24 mouse cellular contexts compared by ENCODE assay signal in genomic region chr10:45017851-45018250, GRCm38 (mm10). TPM values are rescaled to one million over a fixed set of nuclear protein-coding genes. Genes with fewer than 3 reads are reported as not detected.
DNase-seq lines count a peak whose midpoint lies in the region; ATAC-seq and TF ChIP-seq lines count a peak whose summit lies in the region.
"Had no signal": no experiment of that assay in that cellular context is flagged by ENCODE, and none has a peak within 500 bp of the region (broad histone marks: within the 10 kb centered on the region; RNA-seq: fewer than 3 reads in every experiment).

No protein-coding gene starts in this region.

- peak overlapping the region; percentile 35 for H3K4me3 ChIP-seq in kidney, adult 2 months (ENCODE audit: insufficient read depth, low read depth, low read length)
- H3K4me3 ChIP-seq in kidney, embryonic 16.5 days (ENCODE audit: low read length), result no peak overlapping the region
- H3K4me3 ChIP-seq in CH12.LX (replicated peaks in 1 of 3; ENCODE audit: low read depth in 2 of 3, low read length in 2 of 3, poor library complexity in 1 of 3), result no peak overlapping the region
- H3K4me3 ChIP-seq in intestine, embryonic 16.5 days (ENCODE audit: low read length), result no peak overlapping the region
- no peak overlapping the region for H3K4me3 ChIP-seq in liver, embryonic 14.5 days (ENCODE audit: insufficient read depth in 1 of 2, low read depth in 2 of 2, low read length in 2 of 2)
- no peak overlapping the region for H3K4me3 ChIP-seq in midbrain, embryonic 15.5 days
- H3K4me3 ChIP-seq: embryonic facial prominence, embryonic 15.5 days; forebrain, embryonic 10.5 days; heart, adult 2 months; hindbrain, embryonic 15.5 days; limb, embryonic 12.5 days; neural tube, embryonic 12.5 days had no signal

- no peak for TF ChIP-seq EP300 in CH12.LX (IDR thresholded peaks at IDR 0.05; ENCODE audit: low read length)
- no peak for TF ChIP-seq EP300 in liver, embryonic 14.5 days (IDR thresholded peaks at IDR 0.05; ENCODE audit: low read depth)

- in situ Hi-C loops in CH12.LX (cut with MboI; ENCODE audit: low pct_ligation_motif_present, low pct_unique_long_range_greater_than_20kb, low sequenced_read_pairs), result loop anchor here (25.0 kb wide), 1 partner anchor 256 kb away; no protein-coding TSS in a partner anchor

- DNase-seq in kidney, adult 2 months, result peak; percentile 70
- DNase-seq in CH12.LX (ENCODE audit: extremely low read depth), result no peak
- DNase-seq in liver, embryonic 14.5 days (ENCODE audit: low read depth in 3 of 3, low spot score in 3 of 3), result no peak
- no peak for DNase-seq in layer of hippocampus, postnatal 25 days (ENCODE audit: extremely low spot score in 1 of 2, low spot score in 1 of 2)
- DNase-seq in left cerebral cortex, postnatal 36 days (ENCODE audit: low spot score in 2 of 2), result no peak
- DNase-seq: adrenal gland, postnatal 10 days; B cell, adult 2 months; cerebellum, adult 11 months; cerebellum, postnatal 25 days; gastrocnemius, postnatal 10 days; heart, adult 2 months; heart, postnatal 36 days; thymus, postnatal 25 days had no signal

- TF ChIP-seq POLR2A in kidney, adult 2 months (IDR thresholded peaks at IDR 0.05; ENCODE audit: low read depth, low read length), result no peak
- TF ChIP-seq POLR2A in CH12.LX (IDR thresholded peaks at IDR 0.05; ENCODE audit: low read depth, low read length), result no peak

- H3K79me2 ChIP-seq in CH12.LX (replicated peaks; ENCODE audit: control insufficient read depth, extremely low read depth, insufficient read depth, poor library complexity, severe bottlenecking), result no peaks in the 10 kb centered on the region

- 0 out of 2 replicates have a peak, but pooled peaks cover 4% of the 10 kb centered on the region for H3K9me3 ChIP-seq in kidney, embryonic 16.5 days (ENCODE audit: low read length)
- no peaks in the 10 kb centered on the region for H3K9me3 ChIP-seq in CH12.LX (replicated peaks; ENCODE audit: low read length)
- no peaks in the 10 kb centered on the region for H3K9me3 ChIP-seq in intestine, embryonic 16.5 days (ENCODE audit: control insufficient read depth, low read length)
- no peaks in the 10 kb centered on the region for H3K9me3 ChIP-seq in liver, embryonic 14.5 days (ENCODE audit: control insufficient read depth, low read length)
- no peaks in the 10 kb centered on the region for H3K9me3 ChIP-seq in midbrain, embryonic 15.5 days
- H3K9me3 ChIP-seq: embryonic facial prominence, embryonic 15.5 days; hindbrain, embryonic 15.5 days; limb, embryonic 12.5 days; neural tube, embryonic 12.5 days had no signal

- dilution Hi-C loops in CH12.LX (cut with MboI; ENCODE audit: extremely low pct_ligation_motif_present, extremely low pct_unique_long_range_greater_than_20kb, low sequenced_read_pairs), result no loop called here

- no peaks in the 10 kb centered on the region for H3K36me3 ChIP-seq in kidney, adult 2 months (ENCODE audit: control insufficient read depth, insufficient read depth, low read length)
- no peaks in the 10 kb centered on the region for H3K36me3 ChIP-seq in kidney, embryonic 16.5 days (ENCODE audit: insufficient read depth, low read length)
- no peaks in the 10 kb centered on the region for H3K36me3 ChIP-seq in CH12.LX (replicated peaks in 1 of 2; ENCODE audit: control insufficient read depth in 1 of 2, insufficient read depth in 1 of 2, low read length in 1 of 2)
- H3K36me3 ChIP-seq in intestine, embryonic 16.5 days (ENCODE audit: control insufficient read depth, insufficient read depth, low read length), result no peaks in the 10 kb centered on the region
- no peaks in the 10 kb centered on the region for H3K36me3 ChIP-seq in liver, embryonic 14.5 days (replicated peaks; ENCODE audit: control insufficient read depth, insufficient read depth, low read depth)
- no peaks in the 10 kb centered on the region for H3K36me3 ChIP-seq in midbrain, embryonic 15.5 days (replicated peaks)
- H3K36me3 ChIP-seq: embryonic facial prominence, embryonic 15.5 days; forebrain, embryonic 10.5 days; hindbrain, embryonic 15.5 days; limb, embryonic 12.5 days; neural tube, embryonic 12.5 days had no signal

- no peak for TF ChIP-seq CTCF in kidney, adult 2 months (conservative IDR thresholded peaks at IDR 0.05; ENCODE audit: insufficient read depth, insufficient read length, low read depth, low read length)
- no peak for TF ChIP-seq CTCF in CH12.LX (conservative IDR thresholded peaks at IDR 0.05 in 1 of 2, IDR thresholded peaks at IDR 0.05 in 1 of 2; ENCODE audit: low read depth in 2 of 2, low read length in 2 of 2)
- TF ChIP-seq CTCF in liver, embryonic 14.5 days (IDR thresholded peaks at IDR 0.05; ENCODE audit: low read depth), result no peak

- ATAC-seq in kidney, embryonic 16.5 days (ENCODE audit: low FRiP score, low TSS enrichment), result no peak
- ATAC-seq in intestine, embryonic 16.5 days, result peak; percentile 83
- peak; percentile 47; the same call in 1 of the 2 replicates for ATAC-seq in liver, embryonic 14.5 days (ENCODE audit: insufficient read depth)
- no peak for ATAC-seq in midbrain, embryonic 15.5 days (replicated peaks)

- H3K4me2 ChIP-seq in kidney, embryonic 16.5 days (replicated peaks; ENCODE audit: low read depth, low read length), result no peak overlapping the region
- H3K4me2 ChIP-seq in CH12.LX (ENCODE audit: insufficient read depth, low read depth, poor library complexity, severe bottlenecking), result peak overlapping the region; percentile 4; the same call in 1 of the 2 replicates
- peak overlapping the region; percentile 17 for H3K4me2 ChIP-seq in intestine, embryonic 16.5 days (ENCODE audit: low read depth, low read length)
- no peak overlapping the region; the same call in 1 of the 2 replicates for H3K4me2 ChIP-seq in liver, embryonic 14.5 days (ENCODE audit: low read depth)
- no peak overlapping the region for H3K4me2 ChIP-seq in midbrain, embryonic 15.5 days
- H3K4me2 ChIP-seq: embryonic facial prominence, embryonic 15.5 days; hindbrain, embryonic 15.5 days; limb, embryonic 12.5 days; midbrain, embryonic 11.5 days; neural tube, embryonic 12.5 days had no signal

- no peaks in the 10 kb centered on the region for H3K27me3 ChIP-seq in kidney, adult 2 months (replicated peaks; ENCODE audit: control insufficient read depth, insufficient read depth, low read length)
- no peaks in the 10 kb centered on the region for H3K27me3 ChIP-seq in kidney, embryonic 16.5 days (ENCODE audit: insufficient read depth, low read length)
- H3K27me3 ChIP-seq in CH12.LX (replicated peaks), result no peaks in the 10 kb centered on the region
- H3K27me3 ChIP-seq in intestine, embryonic 16.5 days (replicated peaks; ENCODE audit: control insufficient read depth, insufficient read depth, low read length), result no peaks in the 10 kb centered on the region
- no peaks in the 10 kb centered on the region for H3K27me3 ChIP-seq in liver, embryonic 14.5 days (ENCODE audit: control insufficient read depth, insufficient read depth, low read length)
- H3K27me3 ChIP-seq in midbrain, embryonic 15.5 days (replicated peaks), result no peaks in the 10 kb centered on the region
- H3K27me3 ChIP-seq: embryonic facial prominence, embryonic 15.5 days; hindbrain, embryonic 15.5 days; limb, embryonic 12.5 days; neural tube, embryonic 12.5 days had no signal

- H3K27ac ChIP-seq in kidney, adult 2 months (ENCODE audit: insufficient read depth, low read depth, low read length), result no peak overlapping the region
- no peak overlapping the region for H3K27ac ChIP-seq in kidney, embryonic 16.5 days (ENCODE audit: low read length)
- no peak overlapping the region for H3K27ac ChIP-seq in CH12.LX (ENCODE audit: insufficient read depth, low read depth)
- peak overlapping the region; percentile 62 for H3K27ac ChIP-seq in intestine, embryonic 16.5 days (ENCODE audit: low read length)
- no peak overlapping the region for H3K27ac ChIP-seq in liver, embryonic 14.5 days
- no peak overlapping the region for H3K27ac ChIP-seq in midbrain, embryonic 15.5 days
- H3K27ac ChIP-seq: embryonic facial prominence, embryonic 15.5 days; forebrain, embryonic 10.5 days; heart, adult 2 months; hindbrain, embryonic 15.5 days; kidney, postnatal 0 days; limb, embryonic 12.5 days; macrophage; neural tube, embryonic 12.5 days had no signal

- WGBS in kidney, adult 2 months, result 45% methylated on average over 10 of the region's 10 CpGs
- 80% methylated on average over 10 of the region's 10 CpGs for WGBS in kidney, embryonic 16.5 days
- WGBS in intestine, embryonic 16.5 days, result 65% methylated on average over 10 of the region's 10 CpGs
- WGBS in liver, embryonic 14.5 days (ENCODE audit: insufficient replicate concordance), result 67% methylated on average over 10 of the region's 10 CpGs
- WGBS in midbrain, embryonic 15.5 days, result 82% methylated on average over 10 of the region's 10 CpGs

- no peak overlapping the region for H3K9ac ChIP-seq in kidney, embryonic 16.5 days (replicated peaks; ENCODE audit: low read length)
- H3K9ac ChIP-seq in CH12.LX (ENCODE audit: insufficient read depth, low read depth), result no peak overlapping the region
- no peak overlapping the region for H3K9ac ChIP-seq in intestine, embryonic 16.5 days (ENCODE audit: low read depth, low read length)
- H3K9ac ChIP-seq in liver, embryonic 14.5 days (replicated peaks), result no peak overlapping the region
- no peak overlapping the region for H3K9ac ChIP-seq in midbrain, embryonic 15.5 days
- H3K9ac ChIP-seq: embryonic facial prominence, embryonic 15.5 days; hindbrain, embryonic 15.5 days; limb, embryonic 12.5 days; neural tube, embryonic 12.5 days had no signal

- H3K4me1 ChIP-seq in kidney, adult 2 months (ENCODE audit: control insufficient read depth, insufficient read depth, low read length), result no peaks in the 10 kb centered on the region; the same call in 1 of the 2 replicates
- no peaks in the 10 kb centered on the region for H3K4me1 ChIP-seq in kidney, embryonic 16.5 days (ENCODE audit: insufficient read depth, low read length)
- peaks cover 0 to 12% of the 10 kb centered on the region in 2 experiments; a peak in 1 of 4 replicates for H3K4me1 ChIP-seq in CH12.LX (ENCODE audit: control insufficient read depth in 1 of 2, insufficient read depth in 2 of 2)
- no peaks in the 10 kb centered on the region for H3K4me1 ChIP-seq in intestine, embryonic 16.5 days (ENCODE audit: control insufficient read depth, insufficient read depth, low read length)
- H3K4me1 ChIP-seq in liver, embryonic 14.5 days (replicated peaks; ENCODE audit: control insufficient read depth in 2 of 2, insufficient read depth in 2 of 2, low read length in 1 of 2), result peaks cover 0 to 3% of the 10 kb centered on the region in 2 experiments; a peak in 1 of 4 replicates
- no peaks in the 10 kb centered on the region for H3K4me1 ChIP-seq in midbrain, embryonic 15.5 days
- H3K4me1 ChIP-seq: embryonic facial prominence, embryonic 15.5 days; hindbrain, embryonic 15.5 days; limb, embryonic 12.5 days; neural tube, embryonic 12.5 days had no signal

- intact Hi-C loops in left cerebral cortex, postnatal 36 days (cut with DNase I), result no loop called here

- no peak for TF ChIP-seq RAD21 in CH12.LX (IDR thresholded peaks at IDR 0.05; ENCODE audit: low read depth, low read length)

RNA-seq across cellular contexts. Expression of gene Prep, which starts 49.2 kb away (rescaled TPM):
- polyA plus RNA-seq in kidney, adult 2 months (2012; rRNA removed), result 6.6 and 7.0 TPM in 2 replicates
- polyA plus RNA-seq in kidney, embryonic 16.5 days (2015; fragmentation: Nextera tagmentation; extraction: Ambion mirVana), result 26.6 and 26.7 TPM in 2 replicates
- total RNA-seq in CH12.LX (2012; rRNA removed) (17.6 and 17.8 TPM in 2 replicates), CH12.LX (2014; rRNA removed) (25.0 and 25.7 TPM in 2 replicates)
- 26.0 and 28.2 TPM in 2 replicates for polyA plus RNA-seq in CH12.LX (2012; ENCODE audit: insufficient read length, low read depth)
- polyA plus RNA-seq in intestine, embryonic 16.5 days (2015; fragmentation: Nextera tagmentation; extraction: Ambion mirVana), result 22.8 and 24.2 TPM in 2 replicates
- polyA plus RNA-seq in liver, embryonic 14.5 days (2012; rRNA removed), result 3.7 and 4.6 TPM in 2 replicates
- polyA plus RNA-seq in liver, embryonic 14.5 days (2014; fragmentation: Nextera tagmentation; extraction: Ambion mirVana), result 6.7 and 7.1 TPM in 2 replicates
- 10 to 100 TPM in 1 of 2 experiments, 1 to 10 TPM in 1; 9.5 to 10.3 TPM for total RNA-seq in layer of hippocampus, postnatal 25 days (2021)
- 1 to 10 TPM; 8.9 to 9.0 TPM for total RNA-seq in left cerebral cortex, postnatal 36 days (2021)
- polyA plus RNA-seq in midbrain, embryonic 15.5 days (2015; fragmentation: Nextera tagmentation; extraction: Ambion mirVana), result 24.7 and 25.4 TPM in 2 replicates

Comparison
In these comparisons a context has a peak if more than half of its experiments do, and no peak if none do; other contexts are left out.
1. ATAC-seq: peak in intestine, embryonic 16.5 days (single experiment) and liver, embryonic 14.5 days (single experiment); none in kidney, embryonic 16.5 days (single experiment) and midbrain, embryonic 15.5 days (single experiment).
2. H3K4me2 ChIP-seq: peak in CH12.LX (single experiment) and intestine, embryonic 16.5 days (single experiment); none in kidney, embryonic 16.5 days (single experiment), liver, embryonic 14.5 days (single experiment) and midbrain, embryonic 15.5 days (single experiment).